Mouse (Mus musculus): Measurements from ENCODE around the gene Cklf. TPM values are rescaled to one million over a fixed set of nuclear protein-coding genes. Genes with fewer than 3 reads are reported as not detected.

Gene Cklf
- total RNA-seq (2017) = 82.9 and 88.5 TPM in 2 replicates

DNA sequence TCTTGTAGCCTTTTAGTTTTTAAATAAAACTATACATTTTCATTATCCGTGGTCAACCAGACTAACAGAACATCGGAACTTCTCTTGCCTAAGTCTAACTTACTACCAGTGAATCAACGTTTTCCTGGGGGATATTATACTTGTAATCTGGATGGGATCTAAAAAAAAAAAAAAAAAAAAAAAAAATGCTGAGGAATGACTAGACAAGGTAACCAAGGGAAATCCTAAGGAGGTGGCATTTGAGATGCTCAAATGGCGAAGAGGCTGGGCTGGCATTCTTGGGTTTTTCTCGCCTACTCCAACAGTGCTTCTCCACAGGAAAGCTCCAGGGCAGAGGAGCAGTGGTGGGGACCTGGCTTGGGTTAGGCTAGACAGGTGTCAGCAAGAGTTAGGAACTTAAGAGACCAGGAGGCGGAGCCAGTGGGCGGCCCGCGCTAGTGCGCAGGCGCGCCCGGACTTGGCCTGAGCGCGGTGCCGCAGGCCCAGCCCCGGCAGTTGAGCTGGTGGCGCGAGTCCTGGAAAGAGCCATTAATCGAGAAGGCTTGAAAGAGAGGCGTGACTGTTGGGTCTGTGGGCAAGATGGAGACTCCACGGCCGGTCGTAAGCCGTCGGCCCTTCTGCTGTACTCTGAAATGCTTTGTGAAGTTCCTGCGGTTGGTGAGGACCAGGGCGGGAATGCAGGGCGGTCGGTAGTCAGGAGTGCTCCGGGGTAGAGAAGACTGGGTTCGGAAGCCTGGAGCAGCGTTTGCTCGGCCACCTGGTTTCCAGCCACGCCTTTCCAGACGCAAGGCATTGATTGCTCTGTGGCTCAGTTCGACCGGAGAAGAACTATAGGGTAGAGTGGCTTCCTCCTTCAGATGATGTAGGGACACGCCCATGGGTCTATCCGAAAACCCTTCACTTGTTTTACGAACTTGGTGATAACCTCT is at the start of gene Cklf:
Gene Cklf, plus strand, starts transcription at position 423 of the 929 bp plus-strand sequence.
- peak; percentile 31 for ATAC-seq (ENCODE audit: extremely low read depth, insufficient number of reproducible peaks, low FRiP score, poor library complexity, severe bottlenecking)

- no peak for ATAC-seq (ENCODE audit: extremely low read depth, insufficient number of reproducible peaks, low FRiP score, poor library complexity, severe bottlenecking)
Measured at GRCm38 (mm10) chr8:104201622-104202021, 49.0 kb upstream of the Cklf start.

DNA sequence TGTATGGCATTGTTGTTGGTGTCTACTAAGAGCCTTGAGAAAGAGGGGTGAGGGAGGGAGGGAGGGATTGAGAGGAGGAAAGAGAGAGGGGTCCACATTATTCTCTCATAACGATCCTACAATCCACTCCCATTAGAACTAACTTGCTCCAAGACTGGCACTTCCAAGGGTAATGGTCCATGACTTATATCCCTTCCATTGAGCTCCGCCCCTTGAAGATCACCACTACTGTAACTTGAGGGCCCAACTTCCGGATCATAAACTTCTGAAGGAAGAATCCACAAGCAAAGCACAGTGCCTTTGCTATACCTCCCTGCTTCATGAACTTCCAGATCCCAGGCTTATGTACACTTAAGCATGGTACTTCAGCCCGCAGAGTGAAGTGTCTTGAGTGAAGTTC is 48.3 kb upstream of the Cklf start:
- no peak for ATAC-seq (ENCODE audit: extremely low read depth, insufficient number of reproducible peaks, low FRiP score, poor library complexity, severe bottlenecking)

GRCm38 (mm10) chr8:104205292-104205691 is 45.4 kb upstream of the Cklf start:
- ATAC-seq (ENCODE audit: extremely low read depth, insufficient number of reproducible peaks, low FRiP score, poor library complexity, severe bottlenecking) = no peak

GRCm38 (mm10) chr8:104217601-104218000 is 33.1 kb upstream of the Cklf start:
- no peak for ATAC-seq (ENCODE audit: extremely low read depth, insufficient number of reproducible peaks, low FRiP score, poor library complexity, severe bottlenecking)

GRCm38 (mm10) chr8:104219079-104219478 is 31.6 kb upstream of the Cklf start:
- peak; percentile 69 for ATAC-seq (ENCODE audit: extremely low read depth, insufficient number of reproducible peaks, low FRiP score, poor library complexity, severe bottlenecking)

- ATAC-seq (ENCODE audit: extremely low read depth, insufficient number of reproducible peaks, low FRiP score, poor library complexity, severe bottlenecking) = peak; percentile 62
Measured at GRCm38 (mm10) chr8:104219806-104220205, 30.9 kb upstream of the Cklf start.

GRCm38 (mm10) chr8:104227048-104227447 is 23.6 kb upstream of the Cklf start:
- no peak for ATAC-seq (ENCODE audit: extremely low read depth, insufficient number of reproducible peaks, low FRiP score, poor library complexity, severe bottlenecking)

DNA sequence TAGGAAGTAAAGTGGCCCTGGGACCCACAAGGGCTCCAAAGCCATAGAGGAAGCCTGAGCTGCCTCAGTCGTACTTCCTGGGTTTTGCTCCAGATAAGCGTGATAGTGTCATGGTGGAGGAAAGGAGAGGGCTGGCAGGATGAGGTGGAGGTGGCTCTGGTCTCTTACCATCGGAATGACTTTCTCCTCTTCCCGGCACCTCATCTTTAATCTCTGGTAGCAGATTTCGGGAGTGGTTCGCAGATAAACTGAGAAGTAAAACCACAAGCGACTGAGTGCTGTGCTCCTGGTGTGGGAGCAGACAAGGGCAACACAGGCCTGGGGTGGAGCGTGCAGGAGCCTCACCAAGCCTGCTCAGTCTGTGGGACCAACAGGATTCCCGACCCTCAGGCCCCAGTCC is 20.3 kb upstream of the Cklf start:
- ATAC-seq (ENCODE audit: extremely low read depth, insufficient number of reproducible peaks, low FRiP score, poor library complexity, severe bottlenecking) = no peak

GRCm38 (mm10) chr8:104232039-104232438 is 18.6 kb upstream of the Cklf start:
- ATAC-seq (ENCODE audit: extremely low read depth, insufficient number of reproducible peaks, low FRiP score, poor library complexity, severe bottlenecking) = no peak

GRCm38 (mm10) chr8:104232919-104233318 is 17.7 kb upstream of the Cklf start:
- ATAC-seq (ENCODE audit: extremely low read depth, insufficient number of reproducible peaks, low FRiP score, poor library complexity, severe bottlenecking) = peak; percentile 77

GRCm38 (mm10) chr8:104234573-104234972 is 16.1 kb upstream of the Cklf start:
- ATAC-seq (ENCODE audit: extremely low read depth, insufficient number of reproducible peaks, low FRiP score, poor library complexity, severe bottlenecking) = no peak

- ATAC-seq (ENCODE audit: extremely low read depth, insufficient number of reproducible peaks, low FRiP score, poor library complexity, severe bottlenecking) = peak; percentile 51
Measured at GRCm38 (mm10) chr8:104239418-104239861, 11.2 kb upstream of the Cklf start.

DNA sequence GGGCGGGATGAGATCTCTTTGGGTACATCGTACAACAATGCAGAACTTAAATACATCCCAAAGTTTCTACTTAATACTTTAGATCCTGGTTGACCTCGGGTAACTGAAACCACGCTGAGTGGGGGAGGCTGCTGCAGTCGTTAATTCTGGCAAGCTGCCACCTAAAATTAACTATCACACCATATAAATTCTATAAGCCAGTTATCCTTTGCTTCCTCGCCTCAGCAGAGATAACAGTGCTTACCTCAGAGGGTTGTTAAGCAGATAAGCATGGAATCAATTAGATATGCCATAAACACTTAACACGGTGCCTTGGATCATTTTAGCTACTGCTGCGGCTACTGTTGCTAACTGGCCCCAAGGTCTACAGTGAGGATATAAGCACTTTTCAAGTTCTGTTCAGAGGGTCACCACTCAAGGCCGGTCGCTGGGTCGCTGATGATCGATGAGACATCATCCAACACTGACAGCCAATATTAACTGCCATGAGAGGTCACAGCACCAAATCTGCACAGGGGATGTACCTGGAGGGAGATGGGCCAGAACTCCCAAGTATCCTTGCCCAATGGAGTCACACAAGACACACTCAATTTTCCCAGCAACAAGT is 8.5 kb upstream of the Cklf start:
- no peak for ATAC-seq (ENCODE audit: extremely low read depth, insufficient number of reproducible peaks, low FRiP score, poor library complexity, severe bottlenecking)

GRCm38 (mm10) chr8:104246621-104247020 is 4.0 kb upstream of the Cklf start:
- no peak for ATAC-seq (ENCODE audit: extremely low read depth, insufficient number of reproducible peaks, low FRiP score, poor library complexity, severe bottlenecking)

- peak; percentile 76 for ATAC-seq (ENCODE audit: extremely low read depth, insufficient number of reproducible peaks, low FRiP score, poor library complexity, severe bottlenecking)
Measured at GRCm38 (mm10) chr8:104247054-104247907, 3.4 kb upstream of the Cklf start.

DNA sequence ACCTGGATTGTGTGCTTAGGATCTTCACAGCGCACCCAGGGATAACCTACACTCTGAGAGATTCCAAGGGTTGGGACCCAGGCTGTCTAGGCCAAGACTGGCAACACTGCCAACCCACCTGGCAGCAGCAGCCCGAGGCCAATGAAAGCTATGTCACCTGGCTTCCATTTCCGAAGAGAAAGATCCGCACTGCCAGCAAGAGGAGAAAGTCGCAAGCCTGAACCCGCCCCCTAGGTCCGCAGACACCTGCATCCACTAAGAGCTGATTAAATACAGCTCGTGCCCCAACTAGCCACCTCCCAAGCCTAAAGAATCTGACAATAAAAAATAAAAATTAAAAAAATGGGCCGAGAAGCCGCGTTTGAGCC is 2.8 kb upstream of the Cklf start:
- no peak for ATAC-seq (ENCODE audit: extremely low read depth, insufficient number of reproducible peaks, low FRiP score, poor library complexity, severe bottlenecking)

GRCm38 (mm10) chr8:104248276-104248675 is 2.4 kb upstream of the Cklf start, which contains the start of gene Tk2:
Tk2 (minus strand) TSS chr8:104248558.
- peak; percentile 72 for ATAC-seq (ENCODE audit: extremely low read depth, insufficient number of reproducible peaks, low FRiP score, poor library complexity, severe bottlenecking)

GRCm38 (mm10) chr8:104249442-104249996 is 1.1 kb upstream of the Cklf start:
- ATAC-seq (ENCODE audit: extremely low read depth, insufficient number of reproducible peaks, low FRiP score, poor library complexity, severe bottlenecking) = no peak
